ENCODE assay signal across 7 mouse cellular contexts in genomic region chr5:135186621-135187348, GRCm38 (mm10). TPM values are rescaled to one million over a fixed set of nuclear protein-coding genes. Genes with fewer than 3 reads are reported as not detected.
DNase-seq lines count a peak whose midpoint lies in the region; ATAC-seq lines count a peak whose summit lies in the region.

Baz1b (plus strand) TSS chr5:135187264.

- peak within 1 kb of the TSS; percentile 100 for H3K4me3 ChIP-seq in intestine, embryonic 15.5 days (replicated peaks)
- peak within 1 kb of the TSS; percentile 99 for H3K4me3 ChIP-seq in midbrain, embryonic 10.5 days

- peaks cover 5% of the 10 kb centered on the region; the same call in 1 of the 2 replicates for H3K36me3 ChIP-seq in intestine, embryonic 15.5 days
- peaks cover 48% of the 10 kb centered on the region for H3K36me3 ChIP-seq in midbrain, embryonic 10.5 days

- H3K4me1 ChIP-seq in intestine, embryonic 15.5 days (replicated peaks) = peaks cover 17% of the 10 kb centered on the region
- H3K4me1 ChIP-seq in midbrain, embryonic 10.5 days = peaks cover 33% of the 10 kb centered on the region

- WGBS in intestine, embryonic 15.5 days = under 1% methylated on average over 57 of the region's 57 CpGs
- WGBS in midbrain, embryonic 10.5 days = under 1% methylated on average over 57 of the region's 57 CpGs

- H3K9ac ChIP-seq in intestine, embryonic 15.5 days = peak within 1 kb of the TSS; percentile 99

- DNase-seq in adrenal gland, adult 2 months = peak; percentile 99
- peak; percentile 95 for DNase-seq in embryo, embryonic 11.5 days (ENCODE audit: low read depth, low spot score)
- peak; percentile 96 to 98 for DNase-seq in gastrocnemius, postnatal 36 days
- peak; percentile 99 for DNase-seq in left cerebral cortex, postnatal 25 days (ENCODE audit: low spot score in 2 of 2)
- peak; percentile 99 for DNase-seq in midbrain, embryonic 10.5 days (ENCODE audit: low spot score)
- DNase-seq in right cerebral cortex, postnatal 4 days = peak; percentile 95

- peak; percentile 98 for ATAC-seq in intestine, embryonic 15.5 days

- no peaks in the 10 kb centered on the region for H3K9me3 ChIP-seq in intestine, embryonic 15.5 days
- H3K9me3 ChIP-seq in midbrain, embryonic 10.5 days (replicated peaks) = peaks cover 10% of the 10 kb centered on the region; the same call in 1 of the 2 replicates

- intact Hi-C loops in gastrocnemius, postnatal 36 days (cut with DNase I) = no loop called here
- intact Hi-C loops in left cerebral cortex, postnatal 25 days (cut with DNase I) = loop anchor here (1.0 to 5.0 kb wide), 4 partner anchors 18 to 174 kb away; partner anchors contain the start of genes Bcl7b, Tbl2 and Vps37d

- H3K4me2 ChIP-seq in intestine, embryonic 15.5 days (replicated peaks) = peak within 1 kb of the TSS; percentile 58

- H3K27ac ChIP-seq in intestine, embryonic 15.5 days = peak within 1 kb of the TSS; percentile 96
- peak within 1 kb of the TSS; percentile 99 for H3K27ac ChIP-seq in midbrain, embryonic 10.5 days (replicated peaks)

- H3K27me3 ChIP-seq in intestine, embryonic 15.5 days (replicated peaks) = no peaks in the 10 kb centered on the region
- H3K27me3 ChIP-seq in midbrain, embryonic 10.5 days (ENCODE audit: low read depth, poor library complexity, severe bottlenecking) = no peaks in the 10 kb centered on the region

RNA-seq across cellular contexts. Expression of gene Baz1b, which starts in this region (rescaled TPM):
- 10 to 100 TPM; 70.8 to 78.3 TPM for total RNA-seq in adrenal gland, adult 2 months (2021)
- polyA plus RNA-seq in adrenal gland, adult 2 months (2012; rRNA removed) = 26.8 and 30.8 TPM in 2 replicates
- 10 to 100 TPM; 26.1 to 26.3 TPM for total RNA-seq in gastrocnemius, postnatal 36 days (2021)
- 33.1 and 34.1 TPM in 2 replicates for polyA plus RNA-seq in intestine, embryonic 15.5 days (2015; fragmentation: Nextera tagmentation; extraction: Ambion mirVana)
- total RNA-seq in left cerebral cortex, postnatal 25 days (2021) = 10 to 100 TPM; 64.5 to 72.0 TPM
- 49.3 and 51.5 TPM in 2 replicates for polyA plus RNA-seq in midbrain, embryonic 10.5 days (2016; fragmentation: Nextera tagmentation; extraction: Ambion mirVana)

Comparison
In these comparisons a context has a peak if more than half of its experiments do, and no peak if none do; other contexts are left out.
1. Peak in every context shown above with its lines: DNase-seq, ATAC-seq, H3K4me3 ChIP-seq and H3K27ac ChIP-seq.